Mouse (Mus musculus): ENCODE measurements at regions not wholly inside any gene's neighbourhood (a gene's known extent, or its start where the extent isn't known, plus 50 kb on each side); places are given as distances from the start of the nearest gene placed in this dataset.

- Histone ChIP-seq H3K4me1 (peaks cover 6% of the 10 kb centered on the region), H3K36me3 (no peaks in the 10 kb centered on the region), H3K9me3 (replicated peaks) (no peaks in the 10 kb centered on the region), H3K4me3 (no peak overlapping the region), H3K27ac (no peak overlapping the region), H3K27me3 (ENCODE audit: low read depth, poor library complexity, severe bottlenecking) (no peaks in the 10 kb centered on the region)
- no peak for DNase-seq (ENCODE audit: low spot score)
- 79% methylated on average over 5 of the region's 5 CpGs for WGBS
Observed at GRCm38 (mm10) chr15:61159552-61159951, 236.7 kb upstream of the A1bg start.

GRCm38 (mm10) chr15:61158041-61158545, 235.3 kb upstream of the A1bg start:
- Histone ChIP-seq H3K4me3 (peak overlapping the region; percentile 42), H3K4me1 (peaks cover 6% of the 10 kb centered on the region), H3K36me3 (no peaks in the 10 kb centered on the region), H3K9me3 (replicated peaks) (no peaks in the 10 kb centered on the region), H3K27me3 (ENCODE audit: low read depth, poor library complexity, severe bottlenecking) (no peaks in the 10 kb centered on the region), H3K27ac (peak overlapping the region; percentile 26; the same call in 1 of the 2 replicates)
- DNase-seq (ENCODE audit: low spot score), result peak; percentile 47
- WGBS, result 34% methylated on average over 13 of the region's 13 CpGs

GRCm38 (mm10) chr15:61157543-61157942, 234.7 kb upstream of the A1bg start:
- no peaks in the 10 kb centered on the region for H3K27me3 ChIP-seq (ENCODE audit: low read depth, poor library complexity, severe bottlenecking)
- peak; percentile 92 for DNase-seq (ENCODE audit: low spot score)
- 9% methylated on average over 13 of the region's 13 CpGs for WGBS
- no peaks in the 10 kb centered on the region for H3K9me3 ChIP-seq (replicated peaks)
- peak overlapping the region; percentile 42 for H3K4me3 ChIP-seq
- H3K36me3 ChIP-seq, result no peaks in the 10 kb centered on the region
- H3K27ac ChIP-seq, result no peak overlapping the region
- peaks cover 6% of the 10 kb centered on the region for H3K4me1 ChIP-seq

- Histone ChIP-seq H3K27me3 (ENCODE audit: low read depth, poor library complexity, severe bottlenecking) (no peaks in the 10 kb centered on the region), H3K27ac (no peak overlapping the region), H3K4me1 (peaks cover 6% of the 10 kb centered on the region), H3K9me3 (replicated peaks) (no peaks in the 10 kb centered on the region), H3K4me3 (no peak overlapping the region), H3K36me3 (no peaks in the 10 kb centered on the region)
- WGBS, result 47% methylated on average over 7 of the region's 7 CpGs
- DNase-seq (ENCODE audit: low spot score), result no peak
Observed at GRCm38 (mm10) chr15:61155530-61155929, 232.7 kb upstream of the A1bg start.

GRCm38 (mm10) chr15:61154166-61154565, 231.4 kb upstream of the A1bg start:
- no peak overlapping the region for H3K27ac ChIP-seq
- H3K9me3 ChIP-seq (replicated peaks), result no peaks in the 10 kb centered on the region
- DNase-seq (ENCODE audit: low spot score), result no peak
- WGBS, result 89% methylated on average over 12 of the region's 12 CpGs
- H3K36me3 ChIP-seq, result no peaks in the 10 kb centered on the region
- no peak overlapping the region for H3K4me3 ChIP-seq
- peaks cover 6% of the 10 kb centered on the region for H3K4me1 ChIP-seq
- no peaks in the 10 kb centered on the region for H3K27me3 ChIP-seq (ENCODE audit: low read depth, poor library complexity, severe bottlenecking)

- H3K9me3 ChIP-seq (replicated peaks), result no peaks in the 10 kb centered on the region
- no peak for DNase-seq (ENCODE audit: low spot score)
- no peak overlapping the region for H3K4me3 ChIP-seq
- H3K27ac ChIP-seq, result no peak overlapping the region
- H3K4me1 ChIP-seq, result no peaks in the 10 kb centered on the region
- 84% methylated on average over 3 of the region's 3 CpGs for WGBS
- H3K36me3 ChIP-seq, result no peaks in the 10 kb centered on the region
- H3K27me3 ChIP-seq (ENCODE audit: low read depth, poor library complexity, severe bottlenecking), result no peaks in the 10 kb centered on the region
Observed at GRCm38 (mm10) chr15:61142851-61143250, 220.0 kb upstream of the A1bg start.

- H3K27me3 ChIP-seq (ENCODE audit: low read depth, poor library complexity, severe bottlenecking), result no peaks in the 10 kb centered on the region
- H3K9me3 ChIP-seq (replicated peaks), result no peaks in the 10 kb centered on the region
- H3K36me3 ChIP-seq, result no peaks in the 10 kb centered on the region
- no peak overlapping the region for H3K4me3 ChIP-seq
- 95% methylated on average over 5 of the region's 5 CpGs for WGBS
- DNase-seq (ENCODE audit: low spot score), result no peak
- H3K27ac ChIP-seq, result no peak overlapping the region
- no peaks in the 10 kb centered on the region for H3K4me1 ChIP-seq
Observed at GRCm38 (mm10) chr15:61139151-61139550, 216.3 kb upstream of the A1bg start.

GRCm38 (mm10) chr15:61136781-61137180, 214.0 kb upstream of the A1bg start:
- Histone ChIP-seq H3K27ac (no peak overlapping the region), H3K36me3 (no peaks in the 10 kb centered on the region), H3K4me1 (no peaks in the 10 kb centered on the region), H3K27me3 (ENCODE audit: low read depth, poor library complexity, severe bottlenecking) (no peaks in the 10 kb centered on the region), H3K4me3 (no peak overlapping the region), H3K9me3 (replicated peaks) (no peaks in the 10 kb centered on the region)
- 80% methylated on average over 2 of the region's 2 CpGs for WGBS
- no peak for DNase-seq (ENCODE audit: low spot score)

- WGBS, result 83% methylated on average over 1 of the region's 1 CpGs
- DNase-seq (ENCODE audit: low spot score), result no peak
- no peak overlapping the region for H3K27ac ChIP-seq
- H3K9me3 ChIP-seq (replicated peaks), result no peaks in the 10 kb centered on the region
- no peak overlapping the region for H3K4me3 ChIP-seq
- H3K36me3 ChIP-seq, result no peaks in the 10 kb centered on the region
- no peaks in the 10 kb centered on the region for H3K27me3 ChIP-seq (ENCODE audit: low read depth, poor library complexity, severe bottlenecking)
- H3K4me1 ChIP-seq, result no peaks in the 10 kb centered on the region
Observed at GRCm38 (mm10) chr15:61133316-61133715, 210.5 kb upstream of the A1bg start.

GRCm38 (mm10) chr15:61127971-61128370, 205.2 kb upstream of the A1bg start:
- H3K4me1 ChIP-seq, result no peaks in the 10 kb centered on the region
- no peak overlapping the region for H3K27ac ChIP-seq
- 82% methylated on average over 2 of the region's 2 CpGs for WGBS
- H3K4me3 ChIP-seq, result no peak overlapping the region
- no peaks in the 10 kb centered on the region for H3K27me3 ChIP-seq (ENCODE audit: low read depth, poor library complexity, severe bottlenecking)
- no peaks in the 10 kb centered on the region for H3K9me3 ChIP-seq (replicated peaks)
- no peak for DNase-seq (ENCODE audit: low spot score)
- no peaks in the 10 kb centered on the region for H3K36me3 ChIP-seq

- no peak overlapping the region for H3K27ac ChIP-seq
- H3K36me3 ChIP-seq, result no peaks in the 10 kb centered on the region
- no peaks in the 10 kb centered on the region for H3K4me1 ChIP-seq
- no peak overlapping the region for H3K4me3 ChIP-seq
- H3K9me3 ChIP-seq (replicated peaks), result no peaks in the 10 kb centered on the region
- no peaks in the 10 kb centered on the region for H3K27me3 ChIP-seq (ENCODE audit: low read depth, poor library complexity, severe bottlenecking)
- no peak for DNase-seq (ENCODE audit: low spot score)
Observed at GRCm38 (mm10) chr15:61127130-61127529, 204.3 kb upstream of the A1bg start.

- Histone ChIP-seq H3K4me1 (no peaks in the 10 kb centered on the region), H3K27ac (no peak overlapping the region), H3K9me3 (replicated peaks) (no peaks in the 10 kb centered on the region), H3K36me3 (no peaks in the 10 kb centered on the region), H3K4me3 (no peak overlapping the region), H3K27me3 (ENCODE audit: low read depth, poor library complexity, severe bottlenecking) (no peaks in the 10 kb centered on the region)
- 35% methylated on average over 1 of the region's 1 CpGs for WGBS
- DNase-seq (ENCODE audit: low spot score), result no peak
Observed at GRCm38 (mm10) chr15:61116912-61117311, 194.1 kb upstream of the A1bg start.

- DNase-seq (ENCODE audit: low spot score), result peak; percentile 37
- Histone ChIP-seq H3K27me3 (ENCODE audit: low read depth, poor library complexity, severe bottlenecking) (no peaks in the 10 kb centered on the region), H3K36me3 (no peaks in the 10 kb centered on the region), H3K4me1 (peaks cover 15% of the 10 kb centered on the region), H3K9me3 (replicated peaks) (no peaks in the 10 kb centered on the region), H3K4me3 (no peak overlapping the region), H3K27ac (peak overlapping the region; percentile 65)
- 34% methylated on average over 4 of the region's 4 CpGs for WGBS
Observed at GRCm38 (mm10) chr15:61109429-61110128, 186.8 kb upstream of the A1bg start.

GRCm38 (mm10) chr15:61108957-61109356, 186.1 kb upstream of the A1bg start:
- H3K27ac ChIP-seq, result peak overlapping the region; percentile 65
- no peak overlapping the region for H3K4me3 ChIP-seq
- whole genome bisulfite sequencing, result 45% methylated on average over 2 of the region's 2 CpGs
- no peaks in the 10 kb centered on the region for H3K27me3 ChIP-seq (ENCODE audit: low read depth, poor library complexity, severe bottlenecking)
- peak; percentile 34 for DNase-seq (ENCODE audit: low spot score)
- H3K9me3 ChIP-seq (replicated peaks), result no peaks in the 10 kb centered on the region
- peaks cover 15% of the 10 kb centered on the region for H3K4me1 ChIP-seq
- H3K36me3 ChIP-seq, result no peaks in the 10 kb centered on the region
